Mouse (Mus musculus) forebrain, embryonic 14.5 days (tissue): ENCODE data around the gene Olfr703. TPM values are rescaled to one million over a fixed set of nuclear protein-coding genes. Genes with fewer than 3 reads are reported as not detected.

Experiments used
- polyA plus RNA-seq: library from polyadenylated mRNA; unstranded; fragments of >200 nt; fragmentation: Nextera tagmentation; extraction: Ambion mirVana; gene quantifications from 2 replicates; pipeline ENCODE4 v1.2.1, GENCODE M21; 2014

The Olfr703 gene
- polyA plus RNA-seq, 1 experiment from 2014 or later = not detected

Other genes with a start within 250 kb of the Olfr703 start
- gene Olfr693, start 162.8 kb upstream of the Olfr703 start, polyA plus RNA-seq = not detected in 2 replicates
- gene Olfr694, start 151.5 kb upstream of the Olfr703 start, polyA plus RNA-seq = not detected in 2 replicates
- gene Olfr695, start 127.0 kb upstream of the Olfr703 start, polyA plus RNA-seq = not detected in 2 replicates
- not detected in 2 replicates for gene Olfr697, start 100.9 kb upstream of the Olfr703 start, polyA plus RNA-seq
- gene Olfr698, start 88.0 kb upstream of the Olfr703 start, polyA plus RNA-seq = not detected in 2 replicates
- not detected in 2 replicates for gene Olfr699, start 50.2 kb upstream of the Olfr703 start, polyA plus RNA-seq
- not detected in 2 replicates for gene Olfr700, start 34.5 kb upstream of the Olfr703 start, polyA plus RNA-seq
- gene Olfr701, start 29.2 kb upstream of the Olfr703 start, polyA plus RNA-seq = not detected in 2 replicates
- not detected in 2 replicates for gene Olfr702, start 9.5 kb upstream of the Olfr703 start, polyA plus RNA-seq
- gene Olfr704, start 19.8 kb downstream of the Olfr703 start, polyA plus RNA-seq = not detected in 2 replicates
- not detected in 2 replicates for gene Olfr705, start 33.5 kb downstream of the Olfr703 start, polyA plus RNA-seq
- gene Olfr706, start 44.8 kb downstream of the Olfr703 start, polyA plus RNA-seq = not detected in 2 replicates
- not detected in 2 replicates for gene Olfr707, start 57.9 kb downstream of the Olfr703 start, polyA plus RNA-seq
- gene Olfr1532-ps1, start 64.6 kb downstream of the Olfr703 start, polyA plus RNA-seq = not detected in 2 replicates
- not detected in 2 replicates for gene Olfr709-ps1, start 88.9 kb downstream of the Olfr703 start, polyA plus RNA-seq
- not detected in 2 replicates for gene Olfr710, start 105.0 kb downstream of the Olfr703 start, polyA plus RNA-seq
- not detected in 2 replicates for gene Olfr6, start 120.6 kb downstream of the Olfr703 start, polyA plus RNA-seq
- not detected in 2 replicates for gene Olfr711, start 132.1 kb downstream of the Olfr703 start, polyA plus RNA-seq
- not detected in 2 replicates for gene Olfr2, start 162.7 kb downstream of the Olfr703 start, polyA plus RNA-seq
- not detected in 2 replicates for gene Olfr713, start 187.8 kb downstream of the Olfr703 start, polyA plus RNA-seq
- not detected in 2 replicates for gene Olfr714, start 227.6 kb downstream of the Olfr703 start, polyA plus RNA-seq
- not detected in 2 replicates for gene Olfr17, start 249.9 kb downstream of the Olfr703 start, polyA plus RNA-seq